Mouse (Mus musculus): ENCODE data around the gene Umad1.
"Not testable (repeated sequence)": the region's sequence is repeated elsewhere in the genome, so short reads cannot be mapped to it uniquely, and the experiment has no call there.

Umad1 gene

GRCm38 (mm10) chr6:8316201-8316600 is 57.1 kb downstream of the Umad1 start:
- no peak for DNase-seq (ENCODE audit: low spot score)

GRCm38 (mm10) chr6:8319591-8319990 is 60.5 kb downstream of the Umad1 start:
- DNase-seq (ENCODE audit: low spot score) = no peak

GRCm38 (mm10) chr6:8331496-8331895 is 72.4 kb downstream of the Umad1 start:
- DNase-seq (ENCODE audit: low spot score) = not testable (repeated sequence)

GRCm38 (mm10) chr6:8333380-8333779 is 74.3 kb downstream of the Umad1 start:
- DNase-seq (ENCODE audit: low spot score) = no peak

- DNase-seq (ENCODE audit: low spot score) = no peak
These were observed 77.7 kb downstream of the Umad1 start for GRCm38 (mm10) chr6:8336487-8337390.

GRCm38 (mm10) chr6:8339453-8339852 is 80.4 kb downstream of the Umad1 start:
- DNase-seq (ENCODE audit: low spot score) = no peak

GRCm38 (mm10) chr6:8343271-8343670 is 84.2 kb downstream of the Umad1 start:
- no peak for DNase-seq (ENCODE audit: low spot score)

- DNase-seq (ENCODE audit: low spot score) = no peak
These were observed 86.2 kb downstream of the Umad1 start for GRCm38 (mm10) chr6:8345219-8345856.

GRCm38 (mm10) chr6:8347154-8347553 is 88.1 kb downstream of the Umad1 start:
- DNase-seq (ENCODE audit: low spot score) = no peak

GRCm38 (mm10) chr6:8348344-8348743 is 89.3 kb downstream of the Umad1 start:
- DNase-seq (ENCODE audit: low spot score) = no peak

GRCm38 (mm10) chr6:8349060-8349670 is 90.1 kb downstream of the Umad1 start:
- no peak for DNase-seq (ENCODE audit: low spot score)

GRCm38 (mm10) chr6:8351507-8351906 is 92.4 kb downstream of the Umad1 start:
- DNase-seq (ENCODE audit: low spot score) = no peak

GRCm38 (mm10) chr6:8352533-8353168 is 93.6 kb downstream of the Umad1 start:
- no peak for DNase-seq (ENCODE audit: low spot score)

GRCm38 (mm10) chr6:8353461-8353860 is 94.4 kb downstream of the Umad1 start:
- DNase-seq (ENCODE audit: low spot score) = no peak

GRCm38 (mm10) chr6:8354846-8355245 is 95.8 kb downstream of the Umad1 start:
- DNase-seq (ENCODE audit: low spot score) = no peak

GRCm38 (mm10) chr6:8358232-8358631 is 99.1 kb downstream of the Umad1 start:
- no peak for DNase-seq (ENCODE audit: low spot score)

GRCm38 (mm10) chr6:8358782-8359181 is 99.7 kb downstream of the Umad1 start:
- no peak for DNase-seq (ENCODE audit: low spot score)

GRCm38 (mm10) chr6:8360805-8361204 is 101.7 kb downstream of the Umad1 start:
- DNase-seq (ENCODE audit: low spot score) = no peak

- no peak for DNase-seq (ENCODE audit: low spot score)
These were observed 105.1 kb downstream of the Umad1 start for GRCm38 (mm10) chr6:8364033-8364756.

GRCm38 (mm10) chr6:8364757-8365150 is 105.7 kb downstream of the Umad1 start:
- DNase-seq (ENCODE audit: low spot score) = no peak

GRCm38 (mm10) chr6:8367675-8368074 is 108.6 kb downstream of the Umad1 start:
- no peak for DNase-seq (ENCODE audit: low spot score)

All from urinary bladder, postnatal 25 days (tissue).